Mouse (Mus musculus) neutrophil, adult 5-6 weeks (primary cell): Measurements from ENCODE around the gene 1700010B08Rik. TPM values are rescaled to one million over a fixed set of nuclear protein-coding genes. Genes with fewer than 3 reads are reported as not detected.
A peak's percentile ranks its signal among the peaks of the same experiment; 100 is the strongest.
"Not testable (repeated sequence)": the region's sequence is repeated elsewhere in the genome, so short reads cannot be mapped to it uniquely, and the experiment has no call there.

ENCODE experiments used
- ATAC-seq: fragments of 151-379, 151-347 bp; 2 replicates; pipeline ENCODE4 v1.8.0; 2017; ENCODE audit warnings: mild to moderate bottlenecking, moderate TSS enrichment; ENCODE audit not compliant: insufficient number of reproducible peaks, poor library complexity, low FRiP score, severe bottlenecking; ENCODE audit errors: extremely low read depth
- total RNA-seq: library from RNA; stranded (forward); fragments of 200-1000 nt; gene quantifications from 2 replicates; pipeline ENCODE4 v1.2.3, GENCODE M21; 2017

Gene 1700010B08Rik
- not detected in 2 replicates for total RNA-seq

DNA sequence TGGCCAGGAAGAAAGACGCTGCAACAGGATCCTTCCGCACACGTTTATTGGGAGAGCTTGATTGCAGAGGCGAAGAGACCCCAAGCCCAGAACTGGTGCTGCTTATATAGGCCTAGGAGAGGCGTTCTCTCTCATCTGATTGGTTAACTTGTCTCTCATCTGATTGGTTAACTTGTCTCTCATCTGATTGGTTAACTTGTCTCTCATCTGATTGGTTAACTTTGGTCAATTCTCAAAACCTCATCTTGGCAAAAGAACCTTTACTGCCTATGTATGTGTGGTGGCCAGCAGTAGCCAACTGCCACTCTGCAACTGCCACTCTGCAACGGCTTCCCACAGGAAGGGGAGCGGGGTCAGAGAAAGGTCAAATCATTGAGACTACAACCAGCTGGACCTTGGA, at the start of gene 1700010B08Rik:
Gene 1700010B08Rik (plus strand): TSS at position 301 of the 400 bp plus-strand sequence.
- not testable (repeated sequence) for ATAC-seq

DNA sequence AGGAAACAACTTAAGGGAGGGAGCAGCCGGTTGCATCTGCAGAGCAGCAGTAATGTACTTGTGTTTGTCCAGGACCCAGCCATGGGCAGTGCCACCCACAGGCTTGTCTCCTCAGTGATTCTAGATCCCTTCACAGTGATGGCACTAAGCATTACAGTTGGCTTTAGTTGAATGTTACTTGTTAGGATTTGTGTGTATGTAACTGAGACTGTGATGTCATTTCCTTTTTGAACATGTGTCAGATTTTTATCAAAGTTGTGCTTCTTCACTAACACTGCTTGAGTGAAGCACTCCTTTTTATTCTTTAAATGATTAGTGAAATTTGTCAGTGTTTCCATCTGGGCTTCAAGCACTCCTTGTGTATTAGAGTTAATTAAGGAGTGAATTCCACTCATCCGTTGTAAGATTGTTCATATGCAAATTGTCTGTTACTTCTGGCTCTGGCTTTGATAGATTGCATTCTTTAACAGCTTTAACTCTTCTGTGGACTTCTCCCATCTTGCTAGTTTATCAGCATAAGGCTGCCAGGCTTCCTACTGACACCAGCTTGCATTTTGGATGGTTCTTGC, 46.8 kb upstream of the 1700010B08Rik start:
- no peak for ATAC-seq

DNA sequence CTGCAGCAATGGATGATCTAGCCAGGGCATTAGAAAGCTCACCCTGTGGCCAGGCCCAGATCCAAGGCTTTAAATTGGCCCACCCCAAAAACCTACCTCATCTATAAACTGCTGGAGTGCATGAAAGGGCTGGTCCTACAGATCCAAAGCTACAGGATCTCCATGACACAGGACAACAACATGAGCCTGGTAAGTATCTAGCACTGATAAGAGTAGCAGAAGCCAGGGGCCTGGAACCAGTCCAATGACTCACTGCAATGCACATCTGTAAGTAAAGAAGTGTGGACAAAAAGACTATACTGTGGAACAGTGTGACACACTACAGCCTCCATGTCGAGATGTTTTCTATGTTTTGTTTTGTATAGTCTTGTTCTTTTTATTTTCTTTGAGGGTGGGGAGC, 45.7 kb upstream of the 1700010B08Rik start:
- no peak for ATAC-seq

DNA sequence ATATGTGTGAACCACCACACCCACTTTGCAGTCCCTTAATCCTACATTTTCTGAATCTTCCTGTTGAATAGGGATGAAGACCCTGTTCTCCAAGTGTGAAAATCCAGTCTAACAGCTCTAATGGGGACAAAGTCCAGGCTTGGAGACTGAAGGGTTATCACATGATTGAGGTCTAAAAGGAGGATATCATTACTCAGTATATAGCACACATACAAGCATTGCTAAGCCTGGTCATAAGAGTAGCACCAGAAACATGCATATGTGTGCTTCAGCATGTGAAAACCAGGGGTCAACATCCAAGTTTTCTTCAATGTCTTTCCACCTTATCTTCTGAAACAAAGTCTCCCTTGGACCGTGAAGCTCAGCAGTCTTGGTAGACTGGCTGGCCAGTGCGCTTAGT, 40.6 kb upstream of the 1700010B08Rik start:
- no peak for ATAC-seq

DNA sequence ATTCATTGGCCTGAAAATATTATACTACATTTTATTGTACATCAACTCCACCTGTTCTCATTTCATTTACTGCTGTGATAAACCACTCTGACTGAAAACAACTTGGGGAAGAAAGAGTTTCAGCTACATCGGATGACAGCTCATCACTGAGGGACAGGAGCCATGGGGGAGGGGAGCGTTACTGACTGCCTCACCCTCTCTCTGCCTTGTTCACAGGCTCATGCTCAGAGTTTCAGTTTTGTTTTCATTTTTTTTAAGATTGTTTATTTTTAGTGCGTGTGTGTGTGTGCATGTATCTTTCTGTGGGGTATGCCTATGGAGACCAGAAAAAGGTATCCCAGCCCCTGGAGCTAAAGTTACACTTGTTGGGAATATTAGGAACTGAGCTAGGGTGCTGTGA, 40.0 kb upstream of the 1700010B08Rik start:
- peak; percentile 84 for ATAC-seq

DNA sequence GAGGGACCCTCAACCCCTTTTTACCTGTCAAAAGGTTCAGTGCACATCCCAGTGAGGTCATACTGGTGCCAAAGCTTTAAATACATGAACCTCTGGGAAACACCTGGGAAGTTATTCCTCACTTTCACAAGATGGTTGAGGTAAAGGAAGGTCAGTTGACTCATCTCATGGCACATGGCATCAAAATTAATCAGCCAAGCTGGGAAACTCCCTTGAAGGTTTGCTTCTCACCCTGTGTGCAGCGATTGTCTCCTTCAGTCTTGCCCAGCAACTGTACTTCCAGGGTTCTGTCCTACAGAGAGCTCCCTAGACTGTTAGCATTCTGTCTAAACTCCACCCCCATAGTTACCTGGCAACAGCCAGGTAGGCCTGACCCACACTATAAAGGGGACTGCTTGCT, 39.1 kb upstream of the 1700010B08Rik start:
- ATAC-seq = no peak

DNA sequence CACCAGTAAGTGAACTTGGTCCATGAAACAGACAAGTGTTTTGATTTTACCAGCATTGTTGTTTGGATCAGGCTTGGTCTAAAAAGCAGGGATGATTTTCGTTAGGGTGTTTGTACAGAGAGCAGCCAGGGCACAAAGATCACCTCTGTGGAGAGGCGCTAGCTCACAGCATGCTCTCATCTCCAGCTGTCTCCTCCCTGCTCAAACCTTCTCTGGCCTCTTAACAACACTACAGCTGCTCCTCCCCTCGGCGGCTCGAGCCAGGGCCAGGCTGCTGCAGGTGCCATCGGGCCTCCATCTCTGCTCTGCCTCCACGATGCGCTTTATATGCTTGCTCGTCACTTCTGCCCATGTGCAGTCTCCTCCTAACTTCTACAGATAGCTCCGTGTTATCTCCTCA, 36.4 kb upstream of the 1700010B08Rik start:
- no peak for ATAC-seq

DNA sequence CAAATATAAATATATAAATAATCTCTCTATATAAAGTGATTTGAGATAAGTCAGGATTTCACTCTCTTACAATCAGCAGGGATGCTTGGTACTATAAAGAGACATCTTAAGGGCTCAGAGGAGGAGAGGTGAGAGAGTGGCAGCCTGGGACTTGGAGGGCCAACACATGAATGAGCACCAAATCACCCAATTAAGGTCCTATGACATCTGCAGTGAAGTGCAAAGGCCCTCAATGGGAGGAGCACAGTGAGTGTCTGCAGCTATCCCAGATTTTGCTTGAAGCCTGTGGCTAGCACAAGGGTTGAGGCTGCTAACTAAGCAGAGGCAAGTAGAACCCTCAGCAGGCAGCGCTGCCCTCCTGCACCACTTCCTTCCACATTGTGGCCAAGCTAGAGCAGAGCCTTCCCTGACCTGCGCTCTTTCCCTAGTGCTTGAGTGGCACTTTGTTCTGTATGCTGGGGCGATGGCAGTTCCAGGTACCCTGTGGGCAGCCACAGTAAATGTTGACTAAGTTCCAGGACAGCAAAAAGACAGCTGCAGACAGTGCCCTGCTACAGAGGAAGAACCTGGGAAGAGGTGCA, 33.3 kb upstream of the 1700010B08Rik start:
- ATAC-seq = no peak

DNA sequence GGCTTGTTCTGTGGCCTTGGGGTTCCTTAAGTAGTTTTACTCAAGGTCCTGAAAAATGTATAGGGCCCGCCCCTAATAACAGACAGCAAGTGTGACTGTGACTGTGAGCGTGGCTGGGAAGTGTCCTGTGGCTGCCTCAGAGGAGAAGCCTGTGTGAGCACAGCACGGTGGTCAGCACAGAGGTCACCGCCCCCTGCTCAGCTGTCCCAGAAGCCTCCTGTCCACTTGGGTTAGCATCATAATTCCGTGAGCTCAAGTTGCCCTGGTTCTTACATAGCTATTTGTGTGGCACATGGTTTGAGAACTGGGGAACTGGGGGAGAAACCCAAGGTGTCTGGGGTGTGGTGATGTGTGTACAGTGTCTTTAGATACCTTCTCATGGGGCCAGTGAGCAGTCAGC, 31.9 kb upstream of the 1700010B08Rik start:
- no peak for ATAC-seq

DNA sequence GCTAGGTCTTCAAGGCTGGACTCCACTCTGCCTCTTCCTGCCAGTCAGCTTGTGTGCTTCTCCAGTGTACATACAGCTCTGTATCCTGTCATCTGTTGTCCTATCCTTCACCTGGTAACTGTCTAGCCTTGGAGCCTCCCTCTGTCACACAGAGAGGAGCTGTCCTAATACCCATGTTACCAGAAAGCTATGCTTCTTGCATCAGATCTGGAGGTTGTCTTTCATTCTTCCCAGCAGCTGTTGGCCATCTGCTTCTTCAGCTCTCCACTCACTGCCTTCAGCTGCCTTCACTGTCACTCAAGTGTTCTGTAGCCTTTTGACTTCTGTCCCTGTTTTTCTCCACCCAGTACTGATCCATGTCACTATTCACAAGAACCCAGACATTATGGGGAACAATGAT, 29.4 kb upstream of the 1700010B08Rik start:
- no peak for ATAC-seq

DNA sequence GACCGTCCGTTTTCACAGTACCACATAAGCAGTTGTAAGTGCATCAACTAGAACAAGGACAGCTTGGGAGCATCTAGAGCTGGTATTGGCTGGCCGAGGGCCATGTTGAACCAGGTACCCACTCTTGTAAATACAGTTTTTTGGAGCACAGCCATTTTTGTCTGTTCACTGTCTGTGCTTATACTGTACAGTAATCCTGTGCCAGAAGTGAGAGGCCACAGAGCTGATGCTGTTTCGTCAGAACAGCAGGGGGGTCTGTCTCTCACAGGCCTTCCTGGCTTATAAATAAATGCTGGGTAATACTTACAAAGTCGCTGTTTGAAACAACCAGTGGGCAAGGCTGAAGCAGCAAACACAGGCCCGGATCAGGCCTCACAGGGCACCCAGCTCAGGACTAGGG, 27.5 kb upstream of the 1700010B08Rik start:
- ATAC-seq = no peak

DNA sequence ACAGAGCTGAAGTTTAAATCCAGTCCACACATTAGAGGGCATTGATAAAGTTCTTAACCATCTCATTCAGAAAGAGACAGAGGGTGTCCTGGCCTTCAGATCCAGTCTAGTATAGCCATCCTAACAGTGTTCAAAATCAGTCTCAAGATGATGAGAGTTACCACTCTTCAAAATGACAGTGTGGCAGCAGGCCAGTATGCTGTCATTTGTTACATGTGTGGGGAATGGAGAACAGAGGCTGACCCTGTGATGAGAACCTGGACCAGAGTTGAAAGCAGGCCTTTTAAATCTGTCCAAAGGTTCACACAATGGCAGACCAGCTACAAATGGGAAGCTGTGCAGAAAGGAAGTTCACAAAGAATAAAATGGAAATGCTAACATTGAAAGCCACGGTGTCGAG, 26.5 kb upstream of the 1700010B08Rik start:
- no peak for ATAC-seq

DNA sequence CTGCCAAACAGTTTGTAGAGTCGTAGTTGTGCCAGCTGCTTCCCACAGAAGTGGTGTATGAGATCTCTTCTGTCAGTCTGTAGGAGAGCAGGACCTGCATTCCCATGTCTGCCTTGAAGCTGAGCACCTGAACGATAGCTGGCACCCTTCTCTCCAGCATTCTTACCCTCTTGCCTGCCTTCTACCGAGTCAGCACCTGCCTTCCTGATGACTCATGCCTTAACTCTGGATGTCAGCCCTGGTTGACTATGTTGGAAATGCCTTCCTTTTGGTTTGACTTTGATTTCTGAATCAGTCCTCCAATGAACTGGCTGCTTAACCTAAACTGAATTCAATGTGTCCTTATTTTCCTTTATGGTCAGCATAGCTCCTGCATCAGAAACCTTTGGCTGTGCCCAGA, 20.4 kb upstream of the 1700010B08Rik start:
- no peak for ATAC-seq

DNA sequence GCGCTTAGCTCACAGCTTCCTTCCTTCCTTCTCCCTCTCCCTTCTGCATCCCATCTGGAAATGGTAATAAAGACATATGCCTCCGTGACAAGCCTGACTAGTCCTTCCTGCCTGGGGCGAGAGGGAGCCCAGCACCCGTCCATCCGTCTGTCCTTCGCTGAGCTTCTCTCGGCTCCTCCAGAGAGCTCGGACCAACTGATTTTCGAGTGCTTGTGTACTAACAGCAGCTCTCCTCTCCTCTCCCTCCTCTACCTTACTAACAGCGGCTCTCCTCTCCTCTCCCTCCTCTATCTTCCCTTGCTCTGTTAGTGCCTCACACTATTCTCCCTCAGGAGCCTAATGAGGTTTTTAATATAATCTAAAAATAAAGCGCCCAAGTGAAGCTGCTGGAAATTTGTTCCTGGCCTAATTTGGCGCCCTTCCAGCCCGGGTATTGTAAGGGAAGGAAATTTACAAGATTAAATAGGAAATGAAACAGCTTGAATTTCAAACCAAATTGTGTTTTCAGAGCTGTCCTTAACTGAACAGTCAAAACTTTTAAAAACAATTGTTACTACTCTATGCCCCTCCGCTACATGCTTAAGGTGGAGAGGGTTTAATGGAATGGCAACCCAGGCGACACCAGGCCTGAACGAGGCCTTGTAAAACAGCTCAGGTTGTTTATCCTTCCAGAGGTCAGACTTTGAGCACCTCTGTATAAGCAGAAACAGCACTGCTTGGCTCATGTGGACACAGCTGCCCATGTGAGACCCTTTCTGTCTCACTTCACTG, 16.9 kb upstream of the 1700010B08Rik start:
- no peak for ATAC-seq

DNA sequence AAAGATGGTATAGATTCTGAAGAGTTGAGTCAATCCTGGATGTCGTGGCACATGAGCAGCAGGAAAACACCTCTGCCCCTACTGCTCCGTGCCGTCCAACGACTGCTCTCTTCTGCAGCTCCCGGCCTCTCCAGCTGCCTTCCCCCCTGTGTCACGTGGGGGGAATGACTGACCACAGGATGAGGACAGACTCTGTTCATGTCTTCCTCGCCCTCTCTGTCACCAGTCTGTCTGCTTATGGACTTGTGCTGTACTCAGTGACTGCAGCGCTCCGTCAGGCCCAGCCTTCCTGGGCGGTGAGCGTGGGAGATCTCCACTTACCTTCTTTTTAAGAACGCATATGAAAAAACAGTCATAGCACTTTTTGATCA, 16.4 kb upstream of the 1700010B08Rik start:
- ATAC-seq = no peak

DNA sequence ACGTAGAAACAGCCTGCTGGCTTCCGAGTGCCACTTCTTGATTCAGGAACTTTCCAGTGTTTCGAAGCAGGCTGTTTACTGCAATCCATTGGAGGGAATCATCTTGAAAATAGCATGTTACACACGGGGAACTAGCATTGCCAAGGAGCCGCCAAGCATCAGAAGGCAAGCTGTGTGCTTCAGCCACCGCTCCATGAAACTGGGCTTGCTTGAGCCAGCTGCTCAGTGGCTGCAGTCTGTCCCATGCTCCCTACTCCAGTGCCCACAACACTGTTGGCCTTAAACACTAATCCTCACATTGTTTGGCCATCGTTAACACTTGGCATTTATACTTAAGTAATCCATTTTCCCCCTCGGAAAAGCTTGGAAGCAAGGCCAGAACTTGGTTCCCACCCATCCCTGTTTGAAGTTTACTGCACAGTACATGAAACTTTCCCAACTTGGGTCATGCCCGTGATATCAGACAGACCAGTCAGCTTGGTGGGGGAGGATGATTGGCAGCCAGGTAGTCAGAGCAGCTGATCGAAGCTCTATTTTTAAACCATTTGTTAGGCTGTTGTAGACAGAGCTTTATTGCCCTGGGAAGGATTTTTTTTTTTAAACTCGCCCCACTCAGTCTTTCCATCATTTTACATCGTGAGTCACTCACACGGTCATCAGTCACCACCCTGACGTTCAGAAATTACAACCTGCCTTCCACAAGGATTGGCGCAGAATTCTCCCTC, 13.2 kb upstream of the 1700010B08Rik start:
- ATAC-seq = no peak

DNA sequence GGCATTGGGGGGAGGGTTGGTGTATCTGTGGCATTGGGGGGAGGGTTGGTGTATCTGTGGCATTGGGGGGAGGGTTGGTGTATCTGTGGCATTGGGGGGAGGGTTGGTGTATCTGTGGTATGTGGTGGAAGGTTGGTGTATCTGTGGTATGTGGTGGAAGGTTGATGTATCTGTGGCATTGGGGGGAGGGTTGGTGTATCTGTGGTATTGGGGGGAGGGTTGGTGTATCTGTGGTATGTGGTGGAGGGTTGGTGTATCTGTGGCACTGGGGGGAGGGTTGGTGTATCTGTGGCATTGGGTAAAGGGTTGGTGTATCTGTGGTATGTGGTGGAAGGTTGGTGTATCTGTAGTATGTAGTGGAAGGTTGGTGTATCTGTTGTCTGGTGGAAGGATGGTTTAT, 11.6 kb upstream of the 1700010B08Rik start:
- peak; percentile 33; the same call in 1 of the 2 replicates for ATAC-seq

DNA sequence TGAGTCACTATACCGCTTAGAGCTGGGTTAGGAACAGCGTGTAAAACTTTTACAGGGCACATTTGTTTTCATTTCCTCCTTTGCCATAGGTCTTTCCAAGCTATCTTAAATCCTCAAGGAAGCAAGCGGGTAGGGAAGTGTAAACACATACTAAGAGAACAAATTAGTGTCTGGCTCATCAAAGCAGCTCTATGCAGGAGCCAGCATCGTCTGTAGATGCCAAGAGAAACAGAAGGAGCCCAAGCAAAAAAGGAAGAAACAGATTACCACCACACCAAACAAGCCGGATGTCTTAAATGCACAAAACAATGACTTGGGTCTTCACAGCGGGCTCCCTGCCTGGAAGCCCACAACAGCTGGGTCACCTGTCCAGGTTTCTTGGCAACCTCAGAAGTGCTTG, 9.0 kb upstream of the 1700010B08Rik start:
- no peak for ATAC-seq

DNA sequence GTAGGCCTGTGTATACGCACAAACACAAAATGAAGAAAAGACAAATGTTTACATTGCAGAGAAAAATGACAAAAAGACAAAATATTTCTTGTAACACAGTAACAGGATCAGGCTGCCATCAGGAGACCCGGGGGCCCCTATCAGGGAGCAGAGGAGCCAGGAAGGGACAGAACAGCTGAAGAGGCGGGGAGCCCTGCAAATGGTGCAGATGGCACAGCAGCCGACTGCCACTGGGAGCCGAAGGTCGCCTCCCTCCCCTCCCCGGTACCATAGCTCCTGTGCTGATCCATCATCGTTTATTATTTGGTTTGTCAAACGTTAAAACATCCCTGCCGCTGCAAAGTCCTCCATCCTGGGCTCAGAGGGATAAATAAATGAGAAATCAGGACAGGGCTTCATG, 6.6 kb upstream of the 1700010B08Rik start:
- no peak for ATAC-seq

DNA sequence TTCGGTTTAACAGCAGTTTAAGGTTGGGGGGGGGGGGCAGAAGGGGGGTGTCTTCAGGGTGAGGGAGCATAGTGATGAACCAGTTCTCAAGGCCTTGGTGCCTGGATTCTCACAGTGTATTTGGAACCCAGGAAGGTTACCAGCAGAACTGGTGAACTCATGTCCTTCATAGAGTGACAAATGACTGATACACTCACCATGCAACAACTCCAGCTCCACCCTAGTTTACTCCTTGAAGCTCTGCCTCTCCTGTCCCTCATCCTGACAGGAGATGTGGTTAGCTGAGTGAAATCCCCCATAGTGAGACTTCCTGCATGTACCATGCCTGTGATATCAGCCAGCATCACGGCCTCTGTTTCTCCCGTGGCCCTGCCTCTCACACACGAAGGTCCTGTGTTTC, 6.0 kb upstream of the 1700010B08Rik start:
- no peak for ATAC-seq
